In the genomic region with DNA sequence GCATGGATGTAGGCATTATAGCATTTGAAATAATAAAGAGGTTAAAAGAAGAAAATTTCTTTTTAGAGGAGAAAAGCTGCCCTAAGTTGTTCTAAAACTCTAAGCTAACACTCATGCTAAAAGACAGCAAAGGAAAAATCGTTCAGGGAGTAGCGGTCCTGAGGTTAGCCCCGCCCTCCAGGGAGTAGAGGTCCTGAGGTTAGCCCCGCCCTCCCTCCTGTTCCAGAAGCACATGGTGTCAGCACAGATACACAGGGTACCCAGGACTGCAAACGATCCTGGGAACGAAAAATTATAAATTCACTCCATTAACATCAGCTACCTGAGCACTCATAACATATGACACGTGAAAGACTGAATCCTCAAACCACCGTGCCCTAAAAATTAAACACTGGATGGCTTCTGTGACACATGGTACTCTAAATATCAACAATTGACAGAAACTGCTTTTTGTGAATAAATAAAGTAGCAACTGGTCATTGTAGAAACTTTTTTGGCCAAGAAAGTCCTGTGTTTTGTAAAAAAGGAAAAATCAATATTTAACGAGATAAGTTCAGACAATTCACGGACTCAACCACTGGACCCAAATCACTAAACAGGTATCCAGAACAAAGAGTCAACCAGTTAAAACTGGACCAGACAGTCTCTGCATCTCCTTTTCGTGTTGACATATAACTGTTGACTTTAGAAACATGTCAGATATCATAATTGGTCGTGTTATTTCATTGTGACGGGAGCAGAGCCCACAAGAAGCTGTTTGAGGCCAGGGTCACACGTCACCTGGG, we compare ENCODE assay signal across 14 mouse cellular contexts.
"Had no signal": no experiment of that assay in that cellular context is flagged by ENCODE, and none has a peak within 500 bp of the region (broad histone marks: within the 10 kb centered on the region; RNA-seq: fewer than 3 reads in every experiment).

No protein-coding gene starts in this region.

- H3K4me3 ChIP-seq: left cerebral cortex, adult 2 months; limb, embryonic 10.5 days had no signal

- ATAC-seq: lung, postnatal 0 days; midbrain, embryonic 16.5 days had no signal

- H3K4me2 ChIP-seq: midbrain, embryonic 11.5 days had no signal

- DNase-seq: kidney, adult 11 months; kidney, adult 9 months; kidney, postnatal 10 days; kidney, postnatal 4 days; lung, adult 2 months; lung, postnatal 36 days; right cerebral cortex, postnatal 14 days; thymus, postnatal 14 days had no signal

- H3K27ac ChIP-seq: left cerebral cortex, adult 2 months; limb, embryonic 10.5 days; liver, embryonic 14.5 days had no signal

- H3K9me3 ChIP-seq: limb, embryonic 10.5 days had no signal

- H3K9ac ChIP-seq: liver, embryonic 14.5 days had no signal

- H3K4me1 ChIP-seq: limb, embryonic 10.5 days had no signal
